Mouse (Mus musculus) C2C12 (cell line): ENCODE measurements around the gene Nav3. TPM values are rescaled to one million over a fixed set of nuclear protein-coding genes. Genes with fewer than 3 reads are reported as not detected.
A peak's percentile ranks its signal among the peaks of the same experiment; 100 is the strongest.

Experiments
- H3K27me3 ChIP-seq: one replicate; pipeline ENCODE4 v1.6.1; 2011; ENCODE audit not compliant: control insufficient read depth, insufficient read depth, insufficient read length
- H3K36me3 ChIP-seq: one replicate; pipeline ENCODE4 v1.6.1; 2011; ENCODE audit not compliant: control insufficient read depth, insufficient read depth
- H3K4me3 ChIP-seq: one replicate; pipeline ENCODE4 v1.5.1; 2011; ENCODE audit warnings: mild to moderate bottlenecking, control low read depth; ENCODE audit not compliant: poor library complexity, insufficient read depth, severe bottlenecking
- H3K79me2 ChIP-seq: one replicate; pipeline ENCODE4 v1.6.1; 2011; ENCODE audit not compliant: control insufficient read depth, insufficient read depth
- H3K79me3 ChIP-seq: one replicate; pipeline ENCODE4 v1.6.1; 2011; ENCODE audit warnings: low read depth, control low read depth
- H3ac ChIP-seq: one replicate; pipeline ENCODE3; 2011; ENCODE audit warnings: low read depth; ENCODE audit not compliant: control insufficient read depth, insufficient read length
- CEBPB ChIP-seq: IDR thresholded peaks from one replicate; pipeline ENCODE4 v1.6.1; 2011; ENCODE audit warnings: low read depth, mild to moderate bottlenecking, control low read depth, moderate library complexity
- CTCF ChIP-seq: IDR thresholded peaks from one replicate; pipeline ENCODE4 v1.5.1; 2011; ENCODE audit not compliant: control insufficient read depth, insufficient read depth, insufficient read length
- FOSL1 ChIP-seq: IDR thresholded peaks from one replicate; pipeline ENCODE4 v1.8.0; 2011; ENCODE audit warnings: mild to moderate bottlenecking, low read length; ENCODE audit not compliant: poor library complexity, insufficient read depth, severe bottlenecking
- MAX ChIP-seq: IDR thresholded peaks from one replicate; pipeline ENCODE4 v1.6.1; 2011; ENCODE audit warnings: mild to moderate bottlenecking, control low read depth
- MYOD1 ChIP-seq: IDR thresholded peaks from one replicate; pipeline ENCODE4 v1.6.1; 2011; ENCODE audit warnings: low read depth; ENCODE audit not compliant: control insufficient read depth, insufficient read length
- MYOG ChIP-seq: IDR thresholded peaks from one replicate; pipeline ENCODE4 v1.6.1; 2011; ENCODE audit not compliant: control insufficient read depth, insufficient read length; ENCODE audit errors: extremely low read depth
- USF1 ChIP-seq: IDR thresholded peaks from one replicate; pipeline ENCODE4 v1.6.1; 2011; ENCODE audit warnings: low read depth, mild to moderate bottlenecking, control low read depth, moderate library complexity
- polyA plus RNA-seq: library from polyadenylated mRNA; unstranded; fragments of >200 nt; fragmentation: generic; extraction: Trizol; gene quantifications from one replicate; pipeline ENCODE4 v1.2.1, GENCODE M21; 2012; ENCODE audit warnings: missing spikeins

Gene Nav3
- polyA plus RNA-seq, 1 experiment = 5.0 TPM

DNA sequence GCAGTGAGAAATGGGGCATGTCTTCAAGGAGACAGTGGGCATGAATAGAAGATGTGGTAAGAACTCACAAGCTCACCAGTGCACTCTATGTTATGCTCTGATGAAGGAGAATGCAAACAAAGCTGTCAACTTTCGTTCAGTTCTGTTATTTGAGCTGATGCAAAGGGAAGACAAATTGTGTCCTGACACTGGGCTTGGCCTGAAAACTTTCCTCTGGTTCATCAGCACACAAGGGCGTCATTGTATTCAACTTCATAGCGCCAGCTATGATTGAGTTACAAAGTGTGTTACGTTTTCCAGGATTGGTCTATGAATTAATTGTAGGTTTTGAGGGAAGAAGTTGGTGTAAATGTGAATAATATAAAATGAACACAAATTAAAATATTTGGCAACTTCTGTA, 548.8 kb downstream of the Nav3 start:
- no peaks in the 10 kb centered on the region for H3K36me3 ChIP-seq
- H3K4me3 ChIP-seq = no peak overlapping the region
- TF ChIP-seq MYOG (no peak), MYOD1 (no peak), USF1 (no peak), FOSL1 (no peak), MAX (no peak), CEBPB (no peak), CTCF (no peak)
- H3K79me2 ChIP-seq = peaks cover 12% of the 10 kb centered on the region
- peaks cover 5% of the 10 kb centered on the region for H3K79me3 ChIP-seq
- H3K27me3 ChIP-seq = no peaks in the 10 kb centered on the region
- no peak overlapping the region for H3ac ChIP-seq

DNA sequence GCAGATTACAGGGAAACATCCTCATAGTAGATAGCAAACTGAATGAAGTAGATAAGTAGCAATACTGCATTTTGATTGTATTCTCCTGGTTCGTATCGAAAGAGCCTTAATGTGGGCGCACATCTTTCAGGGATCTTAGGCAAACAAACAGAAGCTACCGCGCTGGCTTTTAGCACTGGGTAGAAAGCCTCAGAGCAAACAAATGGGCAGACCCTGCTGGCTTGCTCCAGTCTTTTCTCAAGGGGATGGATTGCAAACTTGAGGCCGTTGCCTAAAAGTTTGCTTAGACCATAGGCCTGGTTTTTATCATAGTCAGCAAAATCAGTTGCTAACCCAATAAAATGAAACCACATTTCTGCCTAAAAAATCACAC, 549.6 kb downstream of the Nav3 start:
- TF ChIP-seq CEBPB = no peak
- Histone ChIP-seq H3K36me3 (no peaks in the 10 kb centered on the region), H3K79me3 (peaks cover 12% of the 10 kb centered on the region), H3K79me2 (peaks cover 21% of the 10 kb centered on the region), H3K4me3 (no peak overlapping the region), H3ac (no peak overlapping the region), H3K27me3 (no peaks in the 10 kb centered on the region)

DNA sequence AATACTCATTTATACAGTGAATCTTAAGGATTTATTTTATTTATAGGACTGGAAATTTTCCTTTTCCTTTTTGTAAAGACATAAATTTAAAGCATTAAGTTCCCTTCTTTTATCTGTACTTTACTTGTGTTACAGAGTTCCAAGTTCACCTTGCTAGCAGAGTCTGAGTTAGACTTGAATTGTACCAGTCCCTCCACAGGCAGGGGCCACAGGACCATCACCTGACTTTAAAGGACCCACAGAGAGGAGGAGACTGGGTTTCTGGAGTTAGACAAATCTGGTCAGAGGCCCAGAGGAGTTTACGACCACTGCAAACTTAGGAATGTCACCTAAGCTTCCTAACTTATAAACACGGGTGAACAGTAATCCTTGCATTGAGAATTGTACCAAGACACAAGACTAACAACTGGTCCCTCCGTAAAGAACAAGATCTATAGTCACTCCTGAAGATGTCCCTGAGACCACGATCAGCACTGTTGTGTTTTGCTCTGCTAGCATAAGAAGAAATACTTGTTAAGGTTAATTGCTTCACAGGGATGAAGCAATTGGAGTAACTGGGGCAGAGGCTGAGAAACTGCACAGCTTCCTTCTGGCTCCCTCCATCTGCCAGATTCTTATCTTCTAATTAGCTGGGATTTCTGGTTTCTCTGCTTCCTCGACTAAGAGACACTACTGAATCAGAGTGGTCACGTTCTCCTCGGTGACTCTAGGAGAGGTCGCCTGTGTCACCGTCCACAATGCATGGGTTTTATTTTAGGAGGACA, 550.2 kb downstream of the Nav3 start:
- Histone ChIP-seq H3K36me3 (no peaks in the 10 kb centered on the region), H3K4me3 (no peak overlapping the region), H3K79me2 (peaks cover 26% of the 10 kb centered on the region), H3K79me3 (peaks cover 15% of the 10 kb centered on the region), H3K27me3 (no peaks in the 10 kb centered on the region), H3ac (no peak overlapping the region)
- no peak for TF ChIP-seq FOSL1
- TF ChIP-seq MYOG = no peak
- no peak for TF ChIP-seq MYOD1
- no peak for TF ChIP-seq USF1
- TF ChIP-seq CEBPB = no peak
- TF ChIP-seq MAX = no peak
- no peak for TF ChIP-seq CTCF

DNA sequence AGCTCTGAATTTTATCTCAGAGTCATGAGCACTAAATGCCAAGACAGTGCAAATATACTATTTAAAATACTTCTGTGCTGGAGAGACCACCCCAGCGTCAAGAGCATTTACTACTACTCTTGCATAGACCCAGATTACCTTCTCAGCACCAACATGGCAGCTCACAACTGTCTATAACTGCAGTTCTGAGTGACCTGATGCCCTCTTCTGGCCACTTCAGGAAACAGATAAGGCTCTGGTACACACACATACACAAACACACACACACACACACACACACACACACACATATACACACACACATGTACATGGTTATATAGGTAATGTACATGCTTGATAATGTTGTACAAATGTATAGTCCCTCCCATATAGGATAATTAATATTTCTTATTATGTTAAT, 551.2 kb downstream of the Nav3 start:
- no peaks in the 10 kb centered on the region for H3K27me3 ChIP-seq
- H3ac ChIP-seq = no peak overlapping the region
- H3K79me3 ChIP-seq = peaks cover 24% of the 10 kb centered on the region
- TF ChIP-seq USF1 (no peak), CTCF (no peak), MYOD1 (no peak), FOSL1 (no peak), CEBPB (no peak)
- no peak overlapping the region for H3K4me3 ChIP-seq
- H3K79me2 ChIP-seq = peaks cover 36% of the 10 kb centered on the region
- H3K36me3 ChIP-seq = no peaks in the 10 kb centered on the region

DNA sequence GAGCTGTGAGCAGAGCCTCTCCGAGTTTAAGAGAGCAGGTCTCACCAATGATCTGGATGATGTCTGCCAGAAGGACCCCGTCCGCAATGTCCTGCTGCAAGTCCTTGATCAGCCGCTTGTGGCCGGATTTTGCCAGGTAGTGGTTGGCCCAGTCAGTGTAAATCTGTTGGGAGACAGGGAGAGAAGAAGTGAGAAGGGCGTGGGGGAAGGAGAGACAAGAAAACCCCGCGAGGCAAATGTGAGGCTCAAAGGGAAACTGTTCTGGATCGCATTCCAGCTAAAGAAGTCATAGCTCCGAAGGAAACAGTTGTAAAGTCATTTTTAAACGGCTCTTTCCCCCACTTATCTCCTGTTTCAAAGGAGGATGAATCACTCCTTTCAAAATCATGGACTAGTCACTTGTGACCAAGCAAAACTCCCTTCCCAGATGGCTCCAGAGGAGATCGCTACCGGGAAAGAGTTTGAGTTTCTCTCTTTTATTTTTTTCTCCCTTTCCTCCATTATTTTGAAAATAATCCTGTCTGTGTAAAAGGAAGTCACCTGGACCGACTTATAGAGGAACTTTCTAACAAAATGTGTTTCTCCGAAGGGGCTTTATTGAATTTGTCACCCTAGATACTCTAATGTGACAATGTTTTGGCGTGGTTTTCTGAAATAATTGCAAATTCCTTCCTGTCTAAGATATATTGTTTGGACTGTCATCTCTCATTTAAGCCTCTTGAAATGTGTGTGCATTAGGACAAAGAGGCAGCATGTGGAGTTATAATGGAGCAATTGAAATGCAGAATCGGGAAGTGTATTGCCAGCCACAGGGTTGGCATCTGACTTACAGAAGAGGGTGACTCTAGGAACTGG, 552.1 kb downstream of the Nav3 start:
- no peak for TF ChIP-seq USF1
- TF ChIP-seq CTCF = no peak
- peak; percentile 52 for TF ChIP-seq FOSL1
- peak; percentile 2 for TF ChIP-seq MAX
- TF ChIP-seq MYOG = no peak
- Histone ChIP-seq H3K27me3 (no peaks in the 10 kb centered on the region), H3K4me3 (peak overlapping the region; percentile 37), H3K79me2 (peaks cover 45% of the 10 kb centered on the region), H3K36me3 (no peaks in the 10 kb centered on the region), H3K79me3 (peaks cover 31% of the 10 kb centered on the region), H3ac (peak overlapping the region; percentile 62)

DNA sequence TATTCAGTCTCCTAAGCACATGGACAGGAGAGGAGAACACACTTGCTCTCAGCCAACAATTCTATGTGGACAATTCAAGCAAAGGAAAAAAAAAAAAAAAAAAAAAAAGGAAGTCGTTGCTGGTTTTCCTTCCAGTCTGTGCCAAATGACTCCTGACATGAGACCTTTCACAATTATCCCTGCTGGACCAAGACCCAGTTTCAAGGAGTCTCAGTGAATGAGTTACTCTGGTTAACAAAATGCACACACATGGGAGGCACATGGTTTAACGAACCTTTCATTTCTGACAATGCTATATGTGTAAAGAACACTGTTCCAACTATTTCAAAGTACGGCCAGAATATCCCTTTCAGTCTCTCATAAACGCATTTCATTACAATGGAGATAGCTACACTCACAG, 552.8 kb downstream of the Nav3 start:
- no peaks in the 10 kb centered on the region for H3K27me3 ChIP-seq
- H3K36me3 ChIP-seq = no peaks in the 10 kb centered on the region
- peak overlapping the region; percentile 37 for H3K4me3 ChIP-seq
- no peak for TF ChIP-seq CTCF
- no peak for TF ChIP-seq USF1
- no peak for TF ChIP-seq MYOG
- no peak for TF ChIP-seq FOSL1
- TF ChIP-seq MAX = peak; percentile 49
- peaks cover 52% of the 10 kb centered on the region for H3K79me2 ChIP-seq
- H3ac ChIP-seq = peak overlapping the region; percentile 62
- H3K79me3 ChIP-seq = peaks cover 33% of the 10 kb centered on the region
